ENCODE assay signal across 8 mouse cellular contexts in the genomic region with DNA sequence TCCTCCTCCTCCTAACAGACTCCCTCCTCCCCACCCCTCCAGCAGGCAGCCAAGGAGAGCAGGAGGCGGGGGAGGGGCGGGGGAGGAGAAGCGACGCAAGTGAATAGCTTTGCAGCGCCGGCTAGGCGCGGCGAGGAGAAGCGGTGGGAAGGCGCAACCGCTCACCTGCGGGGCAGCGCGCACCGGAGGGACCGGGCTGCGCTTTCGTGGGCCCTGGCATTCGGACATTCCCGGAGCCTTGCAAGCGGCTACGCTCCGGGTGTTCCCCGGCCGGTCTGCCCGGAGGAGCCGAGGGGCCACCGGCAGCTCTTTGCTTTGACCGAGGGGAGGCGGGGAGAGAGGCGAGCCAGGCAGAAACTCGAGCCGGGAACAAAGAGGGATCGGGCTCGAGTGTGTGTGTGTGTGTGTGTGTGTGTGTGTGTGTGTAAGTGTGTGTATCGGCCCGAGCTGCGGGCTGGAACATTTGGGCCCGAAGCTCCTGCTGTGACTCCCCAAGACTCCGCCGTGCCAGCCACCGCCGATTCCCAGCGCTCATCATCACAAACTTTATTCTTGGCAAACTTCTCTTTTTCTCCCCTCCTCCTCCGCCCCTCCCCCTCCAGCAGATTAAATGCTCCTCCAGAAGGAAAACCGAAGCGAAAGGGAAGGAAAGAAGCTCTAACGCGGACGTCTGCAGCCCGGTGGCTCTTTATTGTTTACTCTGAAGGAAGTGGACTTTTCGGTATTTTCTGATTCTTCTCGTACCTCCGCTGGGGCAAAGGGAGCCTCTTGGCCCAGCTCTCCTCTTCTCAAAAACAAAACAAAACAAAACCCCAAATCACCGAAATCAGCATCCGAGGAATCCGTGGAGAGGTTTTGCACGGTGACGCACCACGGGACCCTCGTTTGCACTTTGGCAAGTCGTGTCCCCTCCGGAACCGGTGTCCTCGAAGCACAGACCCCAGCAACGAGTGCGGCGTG. TPM values are rescaled to one million over a fixed set of nuclear protein-coding genes. Genes with fewer than 3 reads are reported as not detected.
A peak's percentile ranks its signal among the peaks of the same experiment; 100 is the strongest.
DNase-seq lines count a peak whose midpoint lies in the region; ATAC-seq and TF ChIP-seq lines count a peak whose summit lies in the region.

A gene (plus strand): TSS at position 281 of the 960 bp plus-strand sequence.

- peak within 1 kb of the TSS; percentile 86 for H3K4me3 ChIP-seq in midbrain, embryonic 12.5 days
- H3K4me3 ChIP-seq in thymus, adult 2 months (ENCODE audit: control insufficient read depth, insufficient read depth, low read length): peak within 1 kb of the TSS; percentile 97

- DNase-seq in right cerebral cortex, postnatal 4 days: peak; percentile 53
- no peak for DNase-seq in right cerebral cortex, postnatal 36 days (ENCODE audit: low spot score in 2 of 2)
- peak; percentile 76 for DNase-seq in adrenal gland, postnatal 10 days
- DNase-seq in gastrocnemius, postnatal 25 days: peak; percentile 21
- peak; percentile 40 for DNase-seq in kidney, postnatal 14 days
- DNase-seq in thymus, adult 2 months: peak; percentile 69
- DNase-seq in layer of hippocampus, adult 8-10 months (ENCODE audit: low spot score in 2 of 2): no peak

- TF ChIP-seq POLR2A in thymus, adult 2 months (IDR thresholded peaks at IDR 0.05; ENCODE audit: control insufficient read depth, extremely low read depth, insufficient read depth, low read length, poor library complexity): peak; percentile 82

- no peaks in the 10 kb centered on the region for H3K9me3 ChIP-seq in midbrain, embryonic 12.5 days

- peak; percentile 17; the same call in 1 of the 2 replicates for TF ChIP-seq CTCF in thymus, adult 2 months (IDR thresholded peaks at IDR 0.05; ENCODE audit: borderline replicate concordance, control insufficient read depth, extremely low read depth, insufficient read depth, low read length, poor library complexity)

- H3K9ac ChIP-seq in midbrain, embryonic 12.5 days (replicated peaks): peak within 1 kb of the TSS; percentile 92

- 0% methylated on average over 55 of the region's 69 CpGs for WGBS in midbrain, embryonic 12.5 days
- WGBS in thymus, adult 2 months: under 1% methylated on average over 64 of the region's 69 CpGs

- H3K4me1 ChIP-seq in midbrain, embryonic 12.5 days: peaks cover 46% of the 10 kb centered on the region
- peaks cover 30% of the 10 kb centered on the region for H3K4me1 ChIP-seq in thymus, adult 2 months (replicated peaks; ENCODE audit: control insufficient read depth, insufficient read depth, low read length)

- peaks cover 6% of the 10 kb centered on the region for H3K36me3 ChIP-seq in midbrain, embryonic 12.5 days
- peaks cover 8% of the 10 kb centered on the region for H3K36me3 ChIP-seq in thymus, adult 2 months (ENCODE audit: control insufficient read depth, insufficient read depth, low read length)

- peak within 1 kb of the TSS; percentile 87 for H3K27ac ChIP-seq in midbrain, embryonic 12.5 days (replicated peaks)
- peak within 1 kb of the TSS; percentile 92 for H3K27ac ChIP-seq in thymus, adult 2 months (ENCODE audit: control insufficient read depth, insufficient read depth, low read length)

- H3K27me3 ChIP-seq in midbrain, embryonic 12.5 days: peaks cover 35% of the 10 kb centered on the region
- H3K27me3 ChIP-seq in thymus, adult 2 months (ENCODE audit: control insufficient read depth, insufficient read depth, low read length): peaks cover 3% of the 10 kb centered on the region

- H3K4me2 ChIP-seq in midbrain, embryonic 12.5 days (replicated peaks): peak within 1 kb of the TSS; percentile 71

- ATAC-seq in midbrain, embryonic 12.5 days (ENCODE audit: low FRiP score, low read depth): peak; percentile 64

RNA-seq across cellular contexts. Expression of the gene that starts here (rescaled TPM):
- total RNA-seq in adrenal gland, postnatal 10 days (2021): 1 to 10 TPM; 9.8 TPM
- total RNA-seq in gastrocnemius, postnatal 25 days (2021): under 1 TPM; 0.13 to 0.35 TPM
- polyA plus RNA-seq in midbrain, embryonic 12.5 days (2016; fragmentation: Nextera tagmentation; extraction: Ambion mirVana): 97.0 and 103 TPM in 2 replicates
- polyA plus RNA-seq in thymus, adult 2 months (2012; rRNA removed): 279 and 361 TPM in 2 replicates
- 10 to 100 TPM in 1 of 4 experiments, 1 to 10 TPM in 3; 6.0 to 10.8 (median 6.5) TPM for total RNA-seq in layer of hippocampus, adult 8-10 months (2022)

Comparison
In these comparisons a context has a peak if more than half of its experiments do, and no peak if none do; other contexts are left out.
1. RNA of the gene that starts here (total RNA-seq): 9.8 TPM in adrenal gland, postnatal 10 days and 6.0 to 10.8 TPM in layer of hippocampus, adult 8-10 months; 0.13 to 0.35 TPM in gastrocnemius, postnatal 25 days; every median in the first group is over 4 times any median in the second.
2. DNase-seq: peak in right cerebral cortex, postnatal 4 days (single experiment), adrenal gland, postnatal 10 days (single experiment), kidney, postnatal 14 days (single experiment) and thymus, adult 2 months (single experiment); none in right cerebral cortex, postnatal 36 days (0 of 2) and layer of hippocampus, adult 8-10 months (0 of 2).
3. Peak in DNase-seq in gastrocnemius, postnatal 25 days; RNA of the gene not detected or under 1 TPM.